Mouse (Mus musculus): ENCODE data around the gene Unc13b. TPM values are rescaled to one million over a fixed set of nuclear protein-coding genes. Genes with fewer than 3 reads are reported as not detected.

Gene Unc13b
- polyA plus RNA-seq, 1 experiment: 17.4 TPM

DNA sequence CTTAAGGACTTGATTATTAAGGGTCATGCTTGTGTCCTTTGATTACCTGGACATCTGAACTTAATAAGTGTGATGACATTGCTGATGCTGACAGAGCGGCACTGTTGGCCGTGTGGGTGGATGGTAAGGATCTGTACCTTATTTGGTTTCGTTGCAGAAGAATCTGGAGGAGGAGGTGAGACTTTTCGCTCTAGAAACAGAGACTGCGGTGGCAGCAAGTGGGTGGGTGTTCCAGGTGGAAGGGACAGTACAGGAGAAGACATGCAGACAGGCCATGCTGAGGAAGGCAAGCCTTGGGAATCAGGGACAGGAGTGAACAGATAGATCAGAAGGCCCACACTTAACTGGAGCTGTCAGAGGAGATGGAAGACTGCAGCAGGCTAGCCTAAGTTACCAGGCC, 130.6 kb downstream of the Unc13b start:
- Histone ChIP-seq H3K4me1 (ENCODE audit: control insufficient read depth, insufficient read depth, low read length) (no peaks in the 10 kb centered on the region), H3K4me3 (ENCODE audit: control insufficient read depth, low read depth, low read length) (no peak overlapping the region), H3K27ac (ENCODE audit: control insufficient read depth, insufficient read depth, low read depth, low read length) (no peak overlapping the region), H3K27me3 (ENCODE audit: control insufficient read depth, insufficient read depth, low read length) (no peaks in the 10 kb centered on the region), H3K36me3 (ENCODE audit: control insufficient read depth, insufficient read depth, low read length) (no peaks in the 10 kb centered on the region)
- no peak for TF ChIP-seq CTCF (IDR thresholded peaks at IDR 0.05; ENCODE audit: control insufficient read depth, insufficient read depth, insufficient replicate concordance, low read depth, low read length)
- TF ChIP-seq POLR2A (IDR thresholded peaks at IDR 0.05; ENCODE audit: control insufficient read depth, low read depth, low read length): no peak

- H3K4me1 ChIP-seq (ENCODE audit: control insufficient read depth, insufficient read depth, low read length): no peaks in the 10 kb centered on the region
- TF ChIP-seq POLR2A (IDR thresholded peaks at IDR 0.05; ENCODE audit: control insufficient read depth, low read depth, low read length) (no peak), CTCF (IDR thresholded peaks at IDR 0.05; ENCODE audit: control insufficient read depth, insufficient read depth, insufficient replicate concordance, low read depth, low read length) (no peak)
Observed at GRCm38 (mm10) chr4:43204946-43205345, 146.2 kb downstream of the Unc13b start.

GRCm38 (mm10) chr4:43205571-43205970, 146.8 kb downstream of the Unc13b start:
- Histone ChIP-seq H3K36me3 (ENCODE audit: control insufficient read depth, insufficient read depth, low read length) (no peaks in the 10 kb centered on the region), H3K4me3 (ENCODE audit: control insufficient read depth, low read depth, low read length) (no peak overlapping the region)
- no peak for TF ChIP-seq CTCF (IDR thresholded peaks at IDR 0.05; ENCODE audit: control insufficient read depth, insufficient read depth, insufficient replicate concordance, low read depth, low read length)
- no peak for TF ChIP-seq POLR2A (IDR thresholded peaks at IDR 0.05; ENCODE audit: control insufficient read depth, low read depth, low read length)

More at GRCm38 (mm10) chr4:43204946-43205345, 146.2 kb downstream of the Unc13b start:
- no peaks in the 10 kb centered on the region for H3K36me3 ChIP-seq (ENCODE audit: control insufficient read depth, insufficient read depth, low read length)
- H3K27ac ChIP-seq (ENCODE audit: control insufficient read depth, insufficient read depth, low read depth, low read length): no peak overlapping the region
- no peak overlapping the region for H3K4me3 ChIP-seq (ENCODE audit: control insufficient read depth, low read depth, low read length)
- no peaks in the 10 kb centered on the region for H3K27me3 ChIP-seq (ENCODE audit: control insufficient read depth, insufficient read depth, low read length)

GRCm38 (mm10) chr4:43206989-43207388, 148.2 kb downstream of the Unc13b start:
- Histone ChIP-seq H3K27ac (ENCODE audit: control insufficient read depth, insufficient read depth, low read depth, low read length) (no peak overlapping the region), H3K4me3 (ENCODE audit: control insufficient read depth, low read depth, low read length) (no peak overlapping the region), H3K27me3 (ENCODE audit: control insufficient read depth, insufficient read depth, low read length) (no peaks in the 10 kb centered on the region), H3K4me1 (ENCODE audit: control insufficient read depth, insufficient read depth, low read length) (no peaks in the 10 kb centered on the region), H3K36me3 (ENCODE audit: control insufficient read depth, insufficient read depth, low read length) (no peaks in the 10 kb centered on the region)
- no peak for TF ChIP-seq POLR2A (IDR thresholded peaks at IDR 0.05; ENCODE audit: control insufficient read depth, low read depth, low read length)
- no peak for TF ChIP-seq CTCF (IDR thresholded peaks at IDR 0.05; ENCODE audit: control insufficient read depth, insufficient read depth, insufficient replicate concordance, low read depth, low read length)

More at GRCm38 (mm10) chr4:43205571-43205970, 146.8 kb downstream of the Unc13b start:
- Histone ChIP-seq H3K4me1 (ENCODE audit: control insufficient read depth, insufficient read depth, low read length) (no peaks in the 10 kb centered on the region), H3K27me3 (ENCODE audit: control insufficient read depth, insufficient read depth, low read length) (no peaks in the 10 kb centered on the region), H3K27ac (ENCODE audit: control insufficient read depth, insufficient read depth, low read depth, low read length) (no peak overlapping the region)

DNA sequence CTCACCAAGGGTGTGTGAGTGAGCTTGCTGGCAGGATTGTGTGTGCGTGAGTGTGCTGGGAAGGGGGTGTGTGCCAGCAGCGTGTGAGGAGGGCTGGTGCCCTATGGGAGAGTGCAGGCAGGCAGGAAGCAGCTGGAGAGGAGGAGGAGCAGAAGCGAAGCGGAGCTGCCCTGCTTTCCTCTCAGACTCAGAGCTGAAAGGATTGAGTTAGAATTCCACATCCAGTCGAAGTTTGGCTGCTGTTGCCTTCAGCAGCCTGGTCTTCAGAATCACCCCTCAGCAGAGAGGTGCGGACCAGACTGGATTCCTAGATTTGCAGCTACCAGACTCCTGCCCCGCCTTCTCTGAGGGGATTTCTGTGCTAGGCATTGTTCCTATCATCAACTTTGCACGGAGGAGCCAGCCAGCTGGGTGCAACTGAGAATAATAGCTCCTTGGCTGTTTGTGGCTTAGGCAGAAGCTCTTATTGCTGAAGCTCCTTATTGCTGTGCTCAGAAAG, 150.4 kb downstream of the Unc13b start:
- Histone ChIP-seq H3K27ac (ENCODE audit: control insufficient read depth, insufficient read depth, low read depth, low read length) (no peak overlapping the region), H3K36me3 (ENCODE audit: control insufficient read depth, insufficient read depth, low read length) (no peaks in the 10 kb centered on the region), H3K27me3 (ENCODE audit: control insufficient read depth, insufficient read depth, low read length) (no peaks in the 10 kb centered on the region), H3K4me1 (ENCODE audit: control insufficient read depth, insufficient read depth, low read length) (no peaks in the 10 kb centered on the region), H3K4me3 (ENCODE audit: control insufficient read depth, low read depth, low read length) (no peak overlapping the region)
- TF ChIP-seq CTCF (IDR thresholded peaks at IDR 0.05; ENCODE audit: control insufficient read depth, insufficient read depth, insufficient replicate concordance, low read depth, low read length) (no peak), POLR2A (IDR thresholded peaks at IDR 0.05; ENCODE audit: control insufficient read depth, low read depth, low read length) (no peak)

- H3K36me3 ChIP-seq (ENCODE audit: control insufficient read depth, insufficient read depth, low read length): no peaks in the 10 kb centered on the region
- H3K4me3 ChIP-seq (ENCODE audit: control insufficient read depth, low read depth, low read length): no peak overlapping the region
- no peak for TF ChIP-seq CTCF (IDR thresholded peaks at IDR 0.05; ENCODE audit: control insufficient read depth, insufficient read depth, insufficient replicate concordance, low read depth, low read length)
- no peak for TF ChIP-seq POLR2A (IDR thresholded peaks at IDR 0.05; ENCODE audit: control insufficient read depth, low read depth, low read length)
- no peaks in the 10 kb centered on the region for H3K4me1 ChIP-seq (ENCODE audit: control insufficient read depth, insufficient read depth, low read length)
- no peaks in the 10 kb centered on the region for H3K27me3 ChIP-seq (ENCODE audit: control insufficient read depth, insufficient read depth, low read length)
- H3K27ac ChIP-seq (ENCODE audit: control insufficient read depth, insufficient read depth, low read depth, low read length): no peak overlapping the region
Observed at GRCm38 (mm10) chr4:43209673-43210072, 150.9 kb downstream of the Unc13b start.

GRCm38 (mm10) chr4:43216491-43216890, 157.7 kb downstream of the Unc13b start:
- Histone ChIP-seq H3K27me3 (ENCODE audit: control insufficient read depth, insufficient read depth, low read length) (no peaks in the 10 kb centered on the region), H3K36me3 (ENCODE audit: control insufficient read depth, insufficient read depth, low read length) (no peaks in the 10 kb centered on the region), H3K4me1 (ENCODE audit: control insufficient read depth, insufficient read depth, low read length) (no peaks in the 10 kb centered on the region), H3K27ac (ENCODE audit: control insufficient read depth, insufficient read depth, low read depth, low read length) (no peak overlapping the region), H3K4me3 (ENCODE audit: control insufficient read depth, low read depth, low read length) (no peak overlapping the region)
- TF ChIP-seq POLR2A (IDR thresholded peaks at IDR 0.05; ENCODE audit: control insufficient read depth, low read depth, low read length): no peak
- TF ChIP-seq CTCF (IDR thresholded peaks at IDR 0.05; ENCODE audit: control insufficient read depth, insufficient read depth, insufficient replicate concordance, low read depth, low read length): no peak

DNA sequence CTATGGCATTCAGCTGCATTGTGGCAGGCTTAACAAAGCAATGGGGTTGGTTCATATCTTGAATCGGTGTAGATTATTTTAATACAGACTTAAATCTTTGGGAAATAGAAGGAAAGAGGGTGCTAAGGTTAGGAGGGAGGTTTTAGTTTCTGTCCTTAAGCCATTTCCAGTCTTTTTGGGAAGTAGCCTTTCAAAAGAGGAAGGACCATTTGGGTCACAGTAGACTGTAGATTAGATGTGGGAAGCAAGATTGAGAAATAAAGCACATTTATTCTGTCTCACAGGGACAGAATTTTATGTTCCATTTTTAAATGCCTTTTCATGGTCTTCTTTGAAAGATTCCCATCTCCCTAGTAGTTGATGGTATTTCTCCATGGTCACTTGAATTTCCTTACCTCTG, 159.2 kb downstream of the Unc13b start:
- Histone ChIP-seq H3K4me1 (ENCODE audit: control insufficient read depth, insufficient read depth, low read length) (no peaks in the 10 kb centered on the region), H3K36me3 (ENCODE audit: control insufficient read depth, insufficient read depth, low read length) (no peaks in the 10 kb centered on the region), H3K27ac (ENCODE audit: control insufficient read depth, insufficient read depth, low read depth, low read length) (no peak overlapping the region), H3K27me3 (ENCODE audit: control insufficient read depth, insufficient read depth, low read length) (no peaks in the 10 kb centered on the region), H3K4me3 (ENCODE audit: control insufficient read depth, low read depth, low read length) (no peak overlapping the region)
- no peak for TF ChIP-seq POLR2A (IDR thresholded peaks at IDR 0.05; ENCODE audit: control insufficient read depth, low read depth, low read length)
- no peak for TF ChIP-seq CTCF (IDR thresholded peaks at IDR 0.05; ENCODE audit: control insufficient read depth, insufficient read depth, insufficient replicate concordance, low read depth, low read length)

Measured in testis, adult 2 months (tissue).